Mouse (Mus musculus): ENCODE results near the gene Frs2. TPM values are rescaled to one million over a fixed set of nuclear protein-coding genes. Genes with fewer than 3 reads are reported as not detected.

Gene Frs2
- total RNA-seq (2023; ENCODE audit: inconsistent age): 22.9 to 28.8 TPM (median 27.1 TPM) in 4 replicates

GRCm38 (mm10) chr10:117148361-117149003 is at the start of gene Frs2:
TSS of gene Frs2 (minus strand) at chr10:117148534.

GRCm38 (mm10) chr10:117063254-117064021 is 84.9 kb downstream of the Frs2 start, which contains the start of gene Cct2:
TSS of gene Cct2 (minus strand) at chr10:117063814.

GRCm38 (mm10) chr10:117045175-117046056 is 102.9 kb downstream of the Frs2 start, which contains the start of gene Lrrc10:
TSS of gene Lrrc10 (plus strand) at chr10:117045341.

Other genes with a start within 250 kb of the Frs2 start
- 34.1 to 49.0 TPM (median 41.6 TPM) in 4 replicates for gene Rab3ip, start 197.8 kb downstream of the Frs2 start, total RNA-seq (2023; ENCODE audit: inconsistent age)
- not detected in 4 replicates for gene Gm10271, start 175.9 kb downstream of the Frs2 start, total RNA-seq (2023; ENCODE audit: inconsistent age)
- not detected in 4 replicates for gene Best3, start 162.2 kb downstream of the Frs2 start, total RNA-seq (2023; ENCODE audit: inconsistent age)
- not detected in 4 replicates for gene Lrrc10, start 103.2 kb downstream of the Frs2 start, total RNA-seq (2023; ENCODE audit: inconsistent age)
- gene Cct2, start 84.7 kb downstream of the Frs2 start, total RNA-seq (2023; ENCODE audit: inconsistent age): 264 to 279 TPM (median 272 TPM) in 4 replicates
- 115 to 130 TPM (median 118 TPM) in 4 replicates for gene Yeats4, start 76.0 kb upstream of the Frs2 start, total RNA-seq (2023; ENCODE audit: inconsistent age)
- not detected in 4 replicates for gene 9530003J23Rik, start 90.2 kb upstream of the Frs2 start, total RNA-seq (2023; ENCODE audit: inconsistent age)
- 6.7 to 9.9 TPM (median 8.3 TPM) in 4 replicates for gene Lyz2, start 133.8 kb upstream of the Frs2 start, total RNA-seq (2023; ENCODE audit: inconsistent age)
- 0.58 to 0.96 TPM (median 0.58 TPM) in 3 of 4 replicates, not detected in the other for gene Lyz1, start 144.3 kb upstream of the Frs2 start, total RNA-seq (2023; ENCODE audit: inconsistent age)
- gene Cpsf6, start 231.5 kb upstream of the Frs2 start, total RNA-seq (2023; ENCODE audit: inconsistent age): 113 to 136 TPM (median 134 TPM) in 4 replicates